Mouse (Mus musculus): ENCODE data around the gene Pafah2. TPM values are rescaled to one million over a fixed set of nuclear protein-coding genes. Genes with fewer than 3 reads are reported as not detected.
"Not testable (repeated sequence)": the region's sequence is repeated elsewhere in the genome, so short reads cannot be mapped to it uniquely, and the experiment has no call there.

The Pafah2 gene
- polyA plus RNA-seq, 1 experiment from 2014 or later, result 12.6 TPM

- no peaks in the 10 kb centered on the region for H3K36me3 ChIP-seq
- no peak overlapping the region for H3K27ac ChIP-seq
- 34% methylated on average over 10 of the region's 10 CpGs for WGBS
- no peak overlapping the region for H3K9ac ChIP-seq
- H3K4me3 ChIP-seq, result no peak overlapping the region
- no peaks in the 10 kb centered on the region for H3K27me3 ChIP-seq
- no peak overlapping the region for H3K4me2 ChIP-seq
- no peaks in the 10 kb centered on the region for H3K4me1 ChIP-seq
- no peak for ATAC-seq (ENCODE audit: borderline replicate concordance, extremely low read depth, low FRiP score, low TSS enrichment)
- no peaks in the 10 kb centered on the region for H3K9me3 ChIP-seq
Observed at GRCm38 (mm10) chr4:134378089-134378615, 18.0 kb upstream of the Pafah2 start.

GRCm38 (mm10) chr4:134379510-134379909 lies 16.6 kb upstream of the Pafah2 start:
- Histone ChIP-seq H3K9ac (no peak overlapping the region), H3K4me3 (no peak overlapping the region), H3K4me2 (no peak overlapping the region), H3K4me1 (no peaks in the 10 kb centered on the region), H3K36me3 (no peaks in the 10 kb centered on the region), H3K9me3 (no peaks in the 10 kb centered on the region), H3K27me3 (no peaks in the 10 kb centered on the region), H3K27ac (no peak overlapping the region)
- 72% methylated on average over 8 of the region's 8 CpGs for WGBS
- no peak for ATAC-seq (ENCODE audit: borderline replicate concordance, extremely low read depth, low FRiP score, low TSS enrichment)

DNA sequence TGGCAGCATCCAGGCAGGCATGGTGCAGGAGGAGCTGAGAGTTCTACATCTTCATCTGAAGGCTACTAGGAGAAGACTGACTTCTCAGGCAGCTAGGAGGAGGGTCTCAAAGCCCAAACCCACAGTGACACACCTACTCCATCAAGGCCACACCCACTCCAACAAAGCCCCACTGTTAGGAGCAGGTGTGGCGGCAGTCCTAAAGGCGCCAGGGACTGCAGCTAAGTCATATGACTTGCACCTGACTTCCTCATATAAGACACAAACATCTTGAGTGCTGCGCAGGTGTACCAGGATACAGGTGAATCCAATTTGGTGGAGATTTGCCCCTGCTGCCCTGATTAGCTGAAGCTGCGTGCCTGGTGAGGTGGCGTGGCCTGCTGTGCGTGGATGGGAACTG lies 12.4 kb upstream of the Pafah2 start, which contains the start of gene Extl1:
TSS of gene Extl1 (minus strand) at position 101 of the 400 bp plus-strand sequence.
- WGBS, result 100% methylated on average over 2 of the region's 6 CpGs
- not testable (repeated sequence) for H3K4me3 ChIP-seq; H3K36me3 ChIP-seq; H3K27me3 ChIP-seq; H3K4me2 ChIP-seq; H3K27ac ChIP-seq; H3K9ac ChIP-seq; H3K9me3 ChIP-seq; ATAC-seq (ENCODE audit: borderline replicate concordance, extremely low read depth, low FRiP score, low TSS enrichment); H3K4me1 ChIP-seq

GRCm38 (mm10) chr4:134387268-134387667 lies 8.9 kb upstream of the Pafah2 start:
- Histone ChIP-seq H3K9me3 (peaks cover 3% of the 10 kb centered on the region; the same call in 1 of the 2 replicates), H3K27me3 (no peaks in the 10 kb centered on the region), H3K9ac (no peak overlapping the region), H3K27ac (no peak overlapping the region), H3K4me3 (no peak overlapping the region), H3K36me3 (no peaks in the 10 kb centered on the region), H3K4me1 (no peaks in the 10 kb centered on the region), H3K4me2 (no peak overlapping the region)
- WGBS, result 62% methylated on average over 6 of the region's 6 CpGs
- ATAC-seq (ENCODE audit: borderline replicate concordance, extremely low read depth, low FRiP score, low TSS enrichment), result no peak

DNA sequence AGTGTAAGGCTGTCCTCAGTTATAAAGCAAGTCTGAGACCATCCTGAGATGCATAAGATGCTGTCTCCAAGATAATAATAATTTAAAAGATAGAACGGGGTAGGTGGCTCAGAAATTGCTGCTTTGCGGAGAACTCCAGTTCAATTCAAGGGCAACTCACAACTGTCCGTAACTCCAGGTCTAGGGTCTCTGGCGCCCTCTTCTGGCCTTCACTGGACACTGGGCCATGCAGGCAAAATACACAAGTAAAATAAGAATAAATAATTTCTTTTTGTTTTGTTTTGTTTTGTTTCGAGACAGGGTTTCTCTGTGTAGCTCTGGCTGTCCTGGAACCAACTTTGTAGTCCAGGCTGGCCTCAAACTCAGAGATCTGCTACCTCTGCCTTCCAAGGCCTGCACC lies 7.7 kb upstream of the Pafah2 start:
- WGBS, result 10% methylated on average over 5 of the region's 5 CpGs
- H3K4me1 ChIP-seq, result peaks cover 4% of the 10 kb centered on the region; the same call in 1 of the 2 replicates
- no peak overlapping the region for H3K4me2 ChIP-seq
- H3K9me3 ChIP-seq, result peaks cover 3% of the 10 kb centered on the region; the same call in 1 of the 2 replicates
- ATAC-seq (ENCODE audit: borderline replicate concordance, extremely low read depth, low FRiP score, low TSS enrichment), result no peak
- no peak overlapping the region for H3K4me3 ChIP-seq
- H3K9ac ChIP-seq, result no peak overlapping the region
- H3K36me3 ChIP-seq, result no peaks in the 10 kb centered on the region
- H3K27me3 ChIP-seq, result no peaks in the 10 kb centered on the region
- no peak overlapping the region for H3K27ac ChIP-seq

- Histone ChIP-seq H3K9ac (no peak overlapping the region), H3K27me3 (no peaks in the 10 kb centered on the region), H3K4me3 (no peak overlapping the region), H3K27ac (no peak overlapping the region), H3K9me3 (peaks cover 3% of the 10 kb centered on the region; the same call in 1 of the 2 replicates), H3K36me3 (no peaks in the 10 kb centered on the region), H3K4me2 (no peak overlapping the region), H3K4me1 (peaks cover 4% of the 10 kb centered on the region; the same call in 1 of the 2 replicates)
- WGBS, result 91% methylated on average over 1 of the region's 1 CpGs
- no peak for ATAC-seq (ENCODE audit: borderline replicate concordance, extremely low read depth, low FRiP score, low TSS enrichment)
Observed at GRCm38 (mm10) chr4:134391636-134392035, 4.5 kb upstream of the Pafah2 start.

GRCm38 (mm10) chr4:134392595-134392994 lies 3.5 kb upstream of the Pafah2 start:
- Histone ChIP-seq H3K9me3 (peaks cover 3% of the 10 kb centered on the region; the same call in 1 of the 2 replicates), H3K9ac (no peak overlapping the region), H3K4me1 (peaks cover 10% of the 10 kb centered on the region), H3K36me3 (no peaks in the 10 kb centered on the region), H3K27me3 (no peaks in the 10 kb centered on the region), H3K4me2 (peak overlapping the region; percentile 26), H3K27ac (peak overlapping the region; percentile 74), H3K4me3 (no peak overlapping the region)
- 2% methylated on average over 7 of the region's 8 CpGs for WGBS
- ATAC-seq (ENCODE audit: borderline replicate concordance, extremely low read depth, low FRiP score, low TSS enrichment), result no peak

DNA sequence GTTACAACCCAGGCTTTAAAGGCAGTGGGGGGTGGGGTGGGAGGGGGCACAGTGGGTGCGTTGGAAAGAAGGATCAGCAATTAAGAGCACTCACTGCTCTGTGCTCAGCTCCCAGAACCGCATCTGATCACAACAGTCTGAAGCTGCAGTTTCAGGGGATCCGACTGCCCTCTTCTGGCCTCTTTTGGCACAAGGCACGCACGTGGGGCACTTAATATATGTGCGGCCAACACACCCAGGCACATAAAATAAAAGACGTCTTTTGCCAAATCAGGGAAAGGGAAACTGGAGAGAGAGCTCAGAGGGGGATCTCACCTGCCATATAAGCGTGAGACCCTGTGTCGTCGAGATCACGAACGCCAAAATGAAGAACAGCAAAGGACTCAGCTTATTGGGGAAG lies 3.1 kb upstream of the Pafah2 start:
- H3K27ac ChIP-seq, result peak overlapping the region; percentile 74
- peaks cover 3% of the 10 kb centered on the region; the same call in 1 of the 2 replicates for H3K9me3 ChIP-seq
- no peaks in the 10 kb centered on the region for H3K27me3 ChIP-seq
- no peak overlapping the region for H3K9ac ChIP-seq
- 14% methylated on average over 12 of the region's 12 CpGs for WGBS
- H3K4me1 ChIP-seq, result peaks cover 14% of the 10 kb centered on the region
- ATAC-seq (ENCODE audit: borderline replicate concordance, extremely low read depth, low FRiP score, low TSS enrichment), result no peak
- peak overlapping the region; percentile 19; the same call in 1 of the 2 replicates for H3K4me2 ChIP-seq
- H3K4me3 ChIP-seq, result no peak overlapping the region
- no peaks in the 10 kb centered on the region for H3K36me3 ChIP-seq

- H3K9ac ChIP-seq, result no peak overlapping the region
- H3K36me3 ChIP-seq, result no peaks in the 10 kb centered on the region
- H3K4me3 ChIP-seq, result no peak overlapping the region
- whole genome bisulfite sequencing, result 92% methylated on average over 7 of the region's 7 CpGs
- no peaks in the 10 kb centered on the region for H3K27me3 ChIP-seq
- H3K27ac ChIP-seq, result no peak overlapping the region
- peaks cover 15% of the 10 kb centered on the region for H3K4me1 ChIP-seq
- H3K9me3 ChIP-seq, result peaks cover 3% of the 10 kb centered on the region; the same call in 1 of the 2 replicates
- ATAC-seq (ENCODE audit: borderline replicate concordance, extremely low read depth, low FRiP score, low TSS enrichment), result no peak
- peak overlapping the region; percentile 82; the same call in 1 of the 2 replicates for H3K4me2 ChIP-seq
Observed at GRCm38 (mm10) chr4:134395142-134395541, 978 bp upstream of the Pafah2 start.

- WGBS, result 17% methylated on average over 7 of the region's 7 CpGs
- Histone ChIP-seq H3K36me3 (no peaks in the 10 kb centered on the region), H3K9me3 (no peaks in the 10 kb centered on the region), H3K27me3 (no peaks in the 10 kb centered on the region), H3K4me2 (peak overlapping the region; percentile 82), H3K9ac (peak overlapping the region; percentile 2; the same call in 1 of the 2 replicates), H3K27ac (peak overlapping the region; percentile 86), H3K4me3 (peak overlapping the region; percentile 54), H3K4me1 (peaks cover 28% of the 10 kb centered on the region)
- no peak for ATAC-seq (ENCODE audit: borderline replicate concordance, extremely low read depth, low FRiP score, low TSS enrichment)
Observed at GRCm38 (mm10) chr4:134397121-134397520, 1.0 kb downstream of the Pafah2 start.

DNA sequence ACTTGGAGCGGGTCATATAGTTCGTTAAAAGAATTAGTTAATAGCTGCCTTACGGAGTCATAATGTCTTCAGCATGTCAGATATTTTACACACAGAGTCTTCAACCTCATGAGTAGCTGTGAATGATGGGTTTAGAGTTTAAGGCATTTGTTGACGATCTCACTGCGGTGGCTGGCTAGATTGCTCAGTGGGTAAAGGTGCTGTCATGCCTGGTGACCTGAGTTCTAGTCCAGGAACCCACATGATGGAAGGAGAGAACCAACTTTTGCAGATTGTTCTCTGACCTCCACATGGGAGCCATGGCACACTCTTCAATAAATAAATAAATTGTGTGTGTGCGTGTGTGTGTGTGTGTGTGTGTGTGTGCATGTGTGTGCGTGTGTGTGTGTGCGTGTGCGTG lies 1.6 kb downstream of the Pafah2 start:
- H3K27ac ChIP-seq, result peak overlapping the region; percentile 86
- H3K4me2 ChIP-seq, result peak overlapping the region; percentile 82
- no peaks in the 10 kb centered on the region for H3K27me3 ChIP-seq
- no peak overlapping the region for H3K4me3 ChIP-seq
- 78% methylated on average over 9 of the region's 9 CpGs for WGBS
- no peaks in the 10 kb centered on the region for H3K9me3 ChIP-seq
- peak overlapping the region; percentile 2; the same call in 1 of the 2 replicates for H3K9ac ChIP-seq
- ATAC-seq (ENCODE audit: borderline replicate concordance, extremely low read depth, low FRiP score, low TSS enrichment), result no peak
- no peaks in the 10 kb centered on the region for H3K36me3 ChIP-seq
- peaks cover 34% of the 10 kb centered on the region for H3K4me1 ChIP-seq

GRCm38 (mm10) chr4:134400206-134400605 lies 4.1 kb downstream of the Pafah2 start:
- H3K4me2 ChIP-seq, result no peak overlapping the region
- ATAC-seq (ENCODE audit: borderline replicate concordance, extremely low read depth, low FRiP score, low TSS enrichment), result no peak
- no peak overlapping the region for H3K4me3 ChIP-seq
- peaks cover 35% of the 10 kb centered on the region for H3K4me1 ChIP-seq
- H3K36me3 ChIP-seq, result no peaks in the 10 kb centered on the region
- no peak overlapping the region for H3K9ac ChIP-seq
- H3K27ac ChIP-seq, result no peak overlapping the region
- no peaks in the 10 kb centered on the region for H3K27me3 ChIP-seq
- WGBS, result 31% methylated on average over 5 of the region's 5 CpGs
- H3K9me3 ChIP-seq, result no peaks in the 10 kb centered on the region
